Mouse (Mus musculus) hindbrain, postnatal 0 days (tissue): ENCODE data around the gene Ddc. TPM values are rescaled to one million over a fixed set of nuclear protein-coding genes. Genes with fewer than 3 reads are reported as not detected.

Experiments
- ATAC-seq: fragments of 200-750 bp; cut with Nextera tagmentation; 2 replicates; pipeline ENCODE4 v1.8.0; 2017; ENCODE audit warnings: mild to moderate bottlenecking, moderate TSS enrichment, moderate library complexity
- DNase-seq: peaks from one replicate; pipeline ENCODE4 v3.0.0-alpha.2; 2015; ENCODE audit warnings: low spot score
- H3K27ac ChIP-seq: fragments of 300-500 bp; sonication (generic); 2 replicates; pipeline ENCODE4 v1.5.1; 2014; ENCODE audit warnings: mild to moderate bottlenecking
- H3K27me3 ChIP-seq: fragments of 300-500 bp; sonication (generic); 2 replicates; pipeline ENCODE4 v1.6.1; 2014; ENCODE audit warnings: low read length, mixed read lengths; ENCODE audit not compliant: insufficient read depth
- H3K36me3 ChIP-seq: fragments of 300-500 bp; sonication (generic); 2 replicates; pipeline ENCODE4 v1.6.1; 2014; ENCODE audit warnings: low read length, mixed read lengths; ENCODE audit not compliant: insufficient read depth
- H3K4me1 ChIP-seq: fragments of 300-500 bp; sonication (generic); 2 replicates; pipeline ENCODE4 v1.6.1; 2014; ENCODE audit warnings: antibody characterized with exemption, low read length, mixed read lengths; ENCODE audit not compliant: insufficient read depth
- H3K4me2 ChIP-seq: fragments of 300-500 bp; sonication (generic); 2 replicates; pipeline ENCODE4 v1.6.1; 2014; ENCODE audit warnings: low read depth, mild to moderate bottlenecking, low read length, moderate library complexity, mixed read lengths
- H3K4me3 ChIP-seq: fragments of 300-500 bp; sonication (generic); 2 replicates; pipeline ENCODE4 v1.5.1; 2014; ENCODE audit warnings: low read length
- H3K9ac ChIP-seq: fragments of 300-500 bp; sonication (generic); replicated peaks from 2 replicates; pipeline ENCODE4 v1.6.1; 2014; ENCODE audit warnings: mild to moderate bottlenecking, low read length, moderate library complexity, mixed read lengths
- H3K9me3 ChIP-seq: fragments of 300-500 bp; sonication (generic); 2 replicates; pipeline ENCODE4 v1.6.1; 2016; ENCODE audit warnings: low read length, mixed read lengths
- CTCF ChIP-seq: IDR thresholded peaks from 2 replicates; pipeline ENCODE4 v1.5.1; 2016; ENCODE audit warnings: antibody characterized with exemption, control low read depth, low read depth
- WGBS: fragments of 180-500 bp; shearing (Covaris S2); extraction: QIAGEN DNeasy Blood & Tissue Kit; methylation state at CpG from one replicate; pipeline ENCODE4 v1.1.7; 2014; 5-methylcytosine and 5-hydroxymethylcytosine counted together
- polyA plus RNA-seq: library from polyadenylated mRNA; unstranded; fragments of >200 nt; fragmentation: Nextera tagmentation; extraction: Ambion mirVana; gene quantifications from 2 replicates; pipeline ENCODE4 v1.2.1, GENCODE M21; 2015
- total RNA-seq: library from RNA; depleted of rRNA; stranded (reverse); fragments of >200 nt; gene quantifications from 2 replicates; pipeline ENCODE4 v1.2.3, GENCODE M21; 2014

The Ddc gene
- total and polyA plus RNA-seq, 2 experiments from 2014 or later = 13.7 to 15.4 TPM

DNA sequence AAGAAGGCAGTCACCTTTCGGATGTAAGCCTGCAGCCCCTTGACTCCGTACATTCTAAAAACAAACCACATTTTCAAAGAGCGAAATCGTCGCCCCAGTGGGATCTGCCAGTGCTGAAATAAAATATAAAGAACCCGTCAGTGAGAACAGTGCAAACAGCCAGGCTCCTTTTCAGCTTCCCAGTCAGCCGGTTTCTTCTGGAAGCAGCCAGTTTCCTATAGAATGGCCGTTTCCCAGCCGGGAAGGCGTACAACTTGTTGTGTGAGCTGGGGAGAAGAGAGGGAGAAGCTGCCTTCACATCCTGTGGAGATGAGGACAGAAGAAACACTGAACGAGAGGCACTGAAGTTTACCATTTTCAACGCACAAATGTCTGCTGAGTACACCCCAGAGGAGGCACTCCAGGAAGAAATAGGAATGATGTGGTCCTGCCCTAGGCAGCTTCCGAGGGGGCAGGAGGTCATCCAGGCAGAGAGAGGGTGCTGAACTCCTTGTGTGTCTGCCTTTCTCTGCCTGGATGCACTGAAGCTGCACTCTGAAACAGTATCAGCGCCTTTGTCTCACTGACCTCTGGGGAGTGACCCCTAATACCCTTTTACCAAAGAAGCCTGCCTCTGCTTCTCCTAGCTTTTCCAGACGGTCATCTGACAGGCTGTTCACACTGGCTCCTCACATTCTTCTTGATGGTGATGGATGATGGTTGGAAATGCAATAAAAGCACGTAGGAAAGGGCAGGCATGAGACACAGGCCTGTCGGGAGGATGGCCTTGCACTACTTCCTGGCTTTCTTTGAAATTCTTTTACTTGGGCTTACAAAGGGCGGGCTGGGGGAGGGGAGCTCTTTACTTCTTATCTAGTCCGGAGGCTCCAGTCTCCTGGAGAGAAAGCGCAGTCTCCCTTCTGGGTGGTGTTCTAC lies 75.5 kb downstream of the Ddc start:
- H3K27ac ChIP-seq = peak overlapping the region; percentile 70
- H3K27me3 ChIP-seq = no peaks in the 10 kb centered on the region
- H3K4me3 ChIP-seq = no peak overlapping the region
- H3K9ac ChIP-seq = peak overlapping the region; percentile 38; the same call in 1 of the 2 replicates
- DNase-seq = peak; percentile 18
- WGBS = 21% methylated on average over 20 of the region's 20 CpGs
- H3K4me2 ChIP-seq = peak overlapping the region; percentile 47
- peak; percentile 31; the same call in 1 of the 2 replicates for ATAC-seq
- H3K4me1 ChIP-seq = no peaks in the 10 kb centered on the region; the same call in 1 of the 2 replicates
- H3K36me3 ChIP-seq = no peaks in the 10 kb centered on the region
- no peaks in the 10 kb centered on the region for H3K9me3 ChIP-seq
- no peak for TF ChIP-seq CTCF

DNA sequence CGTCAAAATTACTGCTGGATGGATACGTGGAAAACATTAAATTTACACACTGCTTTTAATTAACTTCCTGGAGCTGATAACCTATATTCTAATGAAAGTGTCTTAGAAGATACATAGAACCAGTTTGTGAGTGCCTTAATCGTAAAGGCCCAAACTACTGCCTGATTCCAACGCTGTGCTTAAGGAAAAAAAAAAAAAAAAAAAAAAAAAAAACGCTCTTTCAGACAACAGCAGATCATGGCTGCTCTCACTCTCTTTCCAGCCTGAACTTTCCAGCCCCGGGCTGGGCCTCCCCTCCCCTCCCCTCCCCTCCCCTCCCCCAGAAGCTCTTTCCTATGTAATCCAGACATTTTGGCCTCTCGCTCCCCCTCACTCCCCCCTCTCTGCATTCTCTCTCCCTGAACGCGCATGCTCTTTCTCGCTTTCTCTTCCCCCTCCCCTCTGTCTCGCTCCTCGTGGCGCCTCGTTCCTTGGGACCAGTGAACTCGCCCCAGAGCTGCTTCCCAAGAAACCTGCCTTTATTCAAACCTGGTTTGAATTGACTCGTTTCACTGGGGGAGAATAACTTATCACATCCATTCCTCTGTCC lies 76.5 kb downstream of the Ddc start:
- Histone ChIP-seq H3K27ac (peak overlapping the region; percentile 70), H3K36me3 (no peaks in the 10 kb centered on the region), H3K9ac (peak overlapping the region; percentile 38; the same call in 1 of the 2 replicates), H3K4me3 (no peak overlapping the region), H3K4me1 (no peaks in the 10 kb centered on the region; the same call in 1 of the 2 replicates), H3K9me3 (no peaks in the 10 kb centered on the region), H3K4me2 (peak overlapping the region; percentile 47), H3K27me3 (no peaks in the 10 kb centered on the region)
- DNase-seq = peak; percentile 84
- peak; percentile 83 for ATAC-seq
- TF ChIP-seq CTCF = no peak
- WGBS = 7% methylated on average over 15 of the region's 16 CpGs

DNA sequence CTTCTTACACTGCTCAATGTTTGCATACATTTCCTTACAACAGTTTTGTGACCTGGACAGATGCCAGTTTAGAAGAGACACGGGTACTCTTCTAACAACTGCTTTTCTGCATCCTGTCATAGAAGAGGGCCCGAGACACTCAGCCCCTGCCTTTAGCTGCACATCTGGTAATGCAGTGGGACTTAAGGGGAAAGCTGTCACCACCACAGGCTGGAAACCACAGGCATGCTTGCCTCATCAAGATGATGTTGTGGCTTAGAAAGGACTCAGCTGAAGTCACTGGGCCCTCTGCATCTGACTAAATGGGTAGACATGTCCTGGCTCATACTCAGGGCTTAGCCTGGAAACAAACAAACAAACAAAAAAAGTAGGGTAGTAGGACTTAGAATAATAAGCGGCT lies 77.2 kb downstream of the Ddc start:
- Histone ChIP-seq H3K9ac (no peak overlapping the region), H3K4me1 (no peaks in the 10 kb centered on the region; the same call in 1 of the 2 replicates), H3K27me3 (no peaks in the 10 kb centered on the region), H3K9me3 (no peaks in the 10 kb centered on the region), H3K4me2 (no peak overlapping the region), H3K36me3 (no peaks in the 10 kb centered on the region), H3K4me3 (no peak overlapping the region), H3K27ac (no peak overlapping the region)
- TF ChIP-seq CTCF = no peak
- ATAC-seq = no peak
- DNase-seq = no peak
- WGBS = 77% methylated on average over 3 of the region's 3 CpGs

DNA sequence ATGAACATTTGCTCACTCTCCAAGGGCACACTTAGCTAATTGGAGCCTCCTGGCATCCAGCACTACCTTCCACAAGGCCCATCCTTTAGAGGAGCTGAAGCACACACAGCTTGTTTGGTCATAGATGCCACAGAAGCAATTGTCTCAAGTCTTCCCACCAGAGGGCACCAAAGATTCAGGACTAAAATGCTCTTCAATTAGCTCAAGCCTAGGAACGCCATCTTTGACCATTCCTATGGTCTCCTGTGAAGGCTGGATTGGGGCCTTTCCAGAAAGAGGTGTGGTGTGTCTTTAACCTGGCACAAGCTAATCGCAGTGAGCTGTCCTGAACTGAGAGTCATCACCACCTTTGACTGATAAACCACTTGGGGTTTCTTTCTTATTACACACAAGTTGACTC lies 77.7 kb downstream of the Ddc start:
- ATAC-seq = peak; percentile 63
- Histone ChIP-seq H3K27me3 (no peaks in the 10 kb centered on the region), H3K27ac (no peak overlapping the region), H3K4me1 (no peaks in the 10 kb centered on the region; the same call in 1 of the 2 replicates), H3K4me3 (no peak overlapping the region), H3K4me2 (no peak overlapping the region), H3K9ac (no peak overlapping the region), H3K9me3 (no peaks in the 10 kb centered on the region), H3K36me3 (no peaks in the 10 kb centered on the region)
- TF ChIP-seq CTCF = peak; percentile 93
- peak; percentile 96 for DNase-seq
- 2% methylated on average over 2 of the region's 2 CpGs for WGBS

DNA sequence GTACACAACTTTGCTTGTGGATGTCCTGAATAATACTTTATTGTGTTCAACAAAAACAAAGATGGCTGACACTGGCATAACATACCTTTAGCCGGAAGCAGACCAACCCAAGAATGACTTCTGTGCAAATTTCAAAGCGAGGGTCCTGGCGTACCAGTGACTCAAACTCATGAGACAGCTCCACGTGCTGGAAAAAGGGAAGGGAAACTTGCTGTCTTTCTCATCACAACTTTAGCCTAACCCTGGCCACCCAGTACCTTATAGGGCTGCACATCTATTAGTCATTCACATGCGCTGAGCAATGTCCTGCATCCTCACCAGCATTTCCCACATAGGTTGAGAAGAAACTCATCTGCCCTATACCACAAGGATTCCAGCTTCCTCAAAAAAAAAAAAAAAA lies 78.7 kb downstream of the Ddc start:
- WGBS = 91% methylated on average over 5 of the region's 5 CpGs
- Histone ChIP-seq H3K4me1 (no peaks in the 10 kb centered on the region), H3K27me3 (no peaks in the 10 kb centered on the region), H3K4me2 (no peak overlapping the region), H3K4me3 (no peak overlapping the region), H3K36me3 (no peaks in the 10 kb centered on the region), H3K27ac (no peak overlapping the region), H3K9ac (no peak overlapping the region), H3K9me3 (no peaks in the 10 kb centered on the region)
- no peak for DNase-seq
- TF ChIP-seq CTCF = no peak
- no peak for ATAC-seq

DNA sequence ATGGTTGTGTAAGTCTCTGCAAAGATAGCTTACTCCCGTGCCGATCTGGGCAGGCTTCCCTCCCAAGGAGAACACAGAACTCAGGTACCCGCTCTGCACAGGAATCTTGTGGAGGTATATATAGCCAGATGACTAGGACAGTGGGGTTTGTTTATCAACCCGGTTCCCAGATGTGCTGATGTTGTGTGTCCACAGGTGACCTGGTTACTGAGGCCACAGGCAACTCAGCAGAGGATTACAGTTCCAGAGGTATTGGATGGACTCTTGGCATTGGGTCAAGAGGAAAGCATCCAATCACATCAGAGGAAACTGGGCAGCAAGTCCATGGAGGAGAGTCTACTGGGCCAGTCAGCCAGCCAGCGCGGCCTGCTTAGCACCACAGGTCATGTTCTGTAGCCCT lies 79.1 kb downstream of the Ddc start:
- no peak for TF ChIP-seq CTCF
- ATAC-seq (no peak), DNase-seq (no peak)
- Histone ChIP-seq H3K4me1 (no peaks in the 10 kb centered on the region), H3K9ac (no peak overlapping the region), H3K27me3 (no peaks in the 10 kb centered on the region), H3K4me2 (no peak overlapping the region), H3K36me3 (no peaks in the 10 kb centered on the region), H3K9me3 (no peaks in the 10 kb centered on the region), H3K27ac (no peak overlapping the region), H3K4me3 (no peak overlapping the region)
- 96% methylated on average over 6 of the region's 6 CpGs for WGBS

DNA sequence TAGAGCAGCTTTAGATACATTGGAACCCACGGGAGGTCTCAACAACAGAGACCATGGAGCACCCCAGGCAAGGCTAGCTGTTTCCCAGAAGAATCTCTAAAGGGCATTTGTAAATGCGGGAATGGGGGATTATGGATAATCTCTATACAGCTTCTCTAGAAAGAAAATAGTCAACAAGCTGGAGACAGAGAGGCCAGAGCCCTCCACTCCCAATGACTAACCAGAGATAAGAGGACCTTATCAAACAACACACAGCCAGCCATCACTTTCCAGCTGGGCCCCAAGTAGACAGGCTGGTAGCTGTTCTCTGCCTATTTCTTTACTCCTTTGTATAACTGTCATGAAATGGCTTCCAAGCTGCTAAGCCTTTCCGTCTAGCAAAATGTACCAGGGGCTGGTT lies 82.2 kb downstream of the Ddc start:
- Histone ChIP-seq H3K36me3 (no peaks in the 10 kb centered on the region), H3K4me2 (no peak overlapping the region), H3K9me3 (no peaks in the 10 kb centered on the region), H3K9ac (no peak overlapping the region), H3K27me3 (no peaks in the 10 kb centered on the region), H3K4me3 (no peak overlapping the region), H3K27ac (no peak overlapping the region), H3K4me1 (no peaks in the 10 kb centered on the region)
- TF ChIP-seq CTCF = no peak
- 70% methylated on average over 3 of the region's 3 CpGs for WGBS
- ATAC-seq = no peak
- no peak for DNase-seq
